Mouse (Mus musculus) olfactory bulb, adult 2 months (tissue): Measurements from ENCODE around the gene Tubgcp2.

Experiments
- CTCF ChIP-seq: fragments of 200-500 bp; IDR thresholded peaks from 2 replicates; pipeline ENCODE4 v1.5.1; 2012; ENCODE audit warnings: low read depth, mild to moderate bottlenecking, low read length, moderate library complexity; ENCODE audit not compliant: insufficient read depth
- POLR2A ChIP-seq: fragments of 200-500 bp; IDR thresholded peaks from 2 replicates; pipeline ENCODE4 v1.6.1; 2012; ENCODE audit warnings: mild to moderate bottlenecking, low read depth, low read length, moderate library complexity; ENCODE audit not compliant: insufficient read depth

DNA sequence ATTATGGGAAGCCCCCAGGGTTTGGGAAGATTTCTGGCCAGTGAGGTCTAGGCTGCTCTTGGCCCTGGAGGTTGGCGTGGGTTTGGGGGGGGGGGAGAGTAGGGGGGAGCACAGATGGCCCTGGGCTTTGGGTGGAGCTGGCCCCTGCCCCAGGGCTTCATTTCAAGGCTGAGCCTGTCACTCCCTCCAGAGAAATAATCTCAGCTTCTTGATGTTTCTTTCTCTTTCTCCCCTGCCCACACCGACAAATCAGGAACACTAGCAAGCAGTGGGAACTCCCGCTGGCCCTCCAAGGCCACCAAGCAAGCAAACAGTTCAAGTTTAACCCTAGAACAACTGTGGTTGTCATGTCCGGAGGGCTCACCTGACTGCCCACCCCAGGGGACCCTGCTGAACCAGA is 72.7 kb downstream of the Tubgcp2 start:
- TF ChIP-seq CTCF (no peak), POLR2A (no peak)
